Mouse (Mus musculus) gonadal fat pad, adult 2 months (tissue): ENCODE results near the gene Ahcyl2. TPM values are rescaled to one million over a fixed set of nuclear protein-coding genes. Genes with fewer than 3 reads are reported as not detected.
"Not testable (repeated sequence)": the region's sequence is repeated elsewhere in the genome, so short reads cannot be mapped to it uniquely, and the experiment has no call there.

Experiments
- DNase-seq: peaks from one replicate; pipeline ENCODE4 v3.0.0-alpha.2; 2012; ENCODE audit warnings: low read depth
- polyA plus RNA-seq: library from polyadenylated mRNA; depleted of rRNA; stranded (reverse); fragments of >200 nt; gene quantifications from 2 replicates; pipeline ENCODE4 v1.2.3, GENCODE M21; 2012; rRNA removed

The Ahcyl2 gene
- polyA plus RNA-seq = 38.1 and 40.6 TPM in 2 replicates

DNA sequence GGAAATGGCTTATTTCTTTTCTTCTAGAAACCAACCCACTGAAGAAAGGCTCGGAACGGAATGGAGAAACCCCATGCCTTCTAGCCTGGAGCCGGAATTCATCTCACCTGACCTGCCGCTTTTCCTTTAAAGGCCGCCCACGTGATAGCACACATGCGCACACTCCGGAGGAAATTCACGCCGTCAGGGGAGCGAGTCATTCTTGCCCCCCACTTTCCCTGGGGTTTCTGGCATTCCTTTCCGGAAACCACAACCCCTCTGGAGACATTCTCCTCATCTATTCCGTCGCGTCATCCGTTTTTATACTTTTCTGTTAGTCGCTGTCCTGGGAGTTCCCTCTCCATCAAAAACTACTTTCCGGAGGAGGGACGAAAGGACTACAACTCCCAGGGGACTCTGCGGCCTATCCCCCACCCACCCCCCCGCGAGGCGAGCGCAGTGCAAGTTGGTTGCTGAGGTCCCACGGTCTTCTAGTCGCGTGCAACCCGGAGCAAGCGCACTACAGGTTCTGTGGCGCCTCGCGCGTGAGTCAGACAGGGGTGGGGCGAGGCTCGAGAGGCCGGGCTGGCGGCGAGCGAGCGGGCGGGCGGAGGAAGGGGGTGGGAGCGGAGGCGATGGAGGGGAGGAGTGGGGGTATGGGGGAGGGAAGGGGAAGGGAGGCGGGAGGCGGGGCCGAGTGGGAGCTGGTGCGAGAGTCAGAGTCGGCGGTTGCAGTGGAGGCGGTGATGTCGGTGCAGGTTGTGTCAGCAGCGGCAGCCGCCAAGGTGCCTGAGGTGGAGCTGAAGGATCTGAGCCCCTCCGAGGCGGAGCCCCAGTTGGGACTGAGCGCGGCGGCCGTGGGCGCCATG is at the start of gene Ahcyl2:
Gene Ahcyl2 (plus strand): TSS at position 199 of the 848 bp plus-strand sequence.
- peak; percentile 70 for DNase-seq

GRCm38 (mm10) chr6:29718894-29719329 is 48.9 kb upstream of the Ahcyl2 start:
- no peak for DNase-seq

DNA sequence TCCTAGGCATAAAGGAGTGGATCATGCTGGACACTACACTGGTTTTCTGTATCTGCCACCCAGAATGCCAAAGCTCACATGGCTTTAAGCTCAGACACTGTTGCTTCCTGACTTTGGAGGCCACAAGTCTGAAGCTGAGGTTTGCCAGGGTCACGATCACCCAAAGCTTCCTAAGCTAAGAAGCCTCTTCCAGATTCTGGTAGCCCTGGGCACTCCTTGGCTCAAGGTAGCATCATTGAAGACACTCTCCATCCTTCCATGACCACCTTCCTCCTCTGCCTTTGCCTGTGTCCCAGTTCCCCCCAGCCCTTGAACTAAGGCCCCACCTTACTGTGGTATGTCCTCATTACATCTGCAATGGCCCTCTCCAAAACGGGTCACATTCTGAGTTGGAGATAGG is 45.9 kb upstream of the Ahcyl2 start:
- DNase-seq = no peak

DNA sequence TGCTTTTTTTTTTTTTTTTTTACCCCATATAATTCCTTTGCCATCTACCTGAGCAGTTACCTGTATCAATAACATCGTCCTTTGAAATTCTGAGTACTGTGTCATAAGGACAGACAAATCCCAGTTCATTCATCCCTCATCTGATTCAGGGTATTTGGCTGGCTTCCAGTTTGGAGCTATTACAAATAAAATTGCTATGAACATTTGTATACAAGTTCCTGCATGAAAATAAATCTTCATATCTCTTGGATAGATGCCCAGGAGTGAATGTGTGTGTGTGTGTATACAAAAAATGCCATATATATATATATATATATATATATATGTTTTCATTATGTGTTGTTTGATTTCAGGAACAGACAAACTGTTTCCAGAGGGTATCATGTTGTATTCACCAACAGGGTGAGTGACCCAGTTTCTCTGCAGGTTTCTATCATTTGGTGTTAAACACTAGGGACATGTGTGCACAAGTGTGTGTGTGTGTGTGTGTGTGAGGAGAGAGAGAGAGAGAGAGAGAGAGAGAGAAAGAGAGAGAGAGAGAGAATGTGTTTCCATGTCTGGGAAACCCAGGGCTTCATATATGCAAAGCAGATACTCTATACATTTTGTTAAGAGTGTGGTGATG is 41.1 kb upstream of the Ahcyl2 start:
- no peak for DNase-seq

DNA sequence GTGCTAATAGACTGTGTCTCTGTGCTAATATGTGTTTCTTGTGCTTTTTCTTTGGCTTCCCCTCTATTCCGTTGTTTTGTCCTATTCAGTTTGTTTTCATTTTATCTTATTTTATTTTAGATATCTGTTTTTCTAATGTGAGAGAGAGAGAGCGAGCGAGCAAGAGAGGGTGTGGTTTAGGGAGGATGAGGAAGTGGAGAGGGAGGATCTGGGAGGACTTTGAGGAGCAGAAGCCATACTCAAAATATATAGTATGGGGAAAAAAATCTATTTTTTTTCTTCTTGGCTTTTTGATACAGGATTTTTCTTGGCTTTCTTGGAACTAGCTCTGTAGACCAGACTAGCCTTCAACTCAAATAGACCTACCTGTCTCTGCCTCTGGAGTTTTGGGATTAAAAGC is 39.8 kb upstream of the Ahcyl2 start:
- DNase-seq = no peak

DNA sequence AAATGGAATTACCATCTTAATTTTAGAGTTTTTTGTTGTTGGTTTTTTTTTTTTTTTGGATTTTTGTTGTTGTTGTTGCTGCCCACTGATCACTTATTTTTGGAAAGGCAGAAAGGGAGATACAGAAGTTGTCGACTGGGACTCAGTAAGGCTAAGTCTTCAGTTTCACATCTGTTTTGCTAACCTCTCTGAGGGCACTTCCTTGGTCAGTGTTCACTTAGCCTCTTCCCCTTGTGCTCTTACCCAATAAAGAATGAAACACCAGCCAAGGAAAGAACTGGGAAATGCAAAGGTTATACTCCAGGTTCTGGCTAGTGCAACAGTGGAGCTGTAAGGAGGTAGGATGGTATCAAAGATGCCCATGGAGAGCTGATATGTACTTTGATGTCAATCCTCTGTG is 38.3 kb upstream of the Ahcyl2 start:
- no peak for DNase-seq

- DNase-seq = no peak
These were observed 32.5 kb upstream of the Ahcyl2 start, which contains the start of gene Smo for GRCm38 (mm10) chr6:29735336-29735688. TSS of gene Smo (plus strand) at chr6:29735503.

DNA sequence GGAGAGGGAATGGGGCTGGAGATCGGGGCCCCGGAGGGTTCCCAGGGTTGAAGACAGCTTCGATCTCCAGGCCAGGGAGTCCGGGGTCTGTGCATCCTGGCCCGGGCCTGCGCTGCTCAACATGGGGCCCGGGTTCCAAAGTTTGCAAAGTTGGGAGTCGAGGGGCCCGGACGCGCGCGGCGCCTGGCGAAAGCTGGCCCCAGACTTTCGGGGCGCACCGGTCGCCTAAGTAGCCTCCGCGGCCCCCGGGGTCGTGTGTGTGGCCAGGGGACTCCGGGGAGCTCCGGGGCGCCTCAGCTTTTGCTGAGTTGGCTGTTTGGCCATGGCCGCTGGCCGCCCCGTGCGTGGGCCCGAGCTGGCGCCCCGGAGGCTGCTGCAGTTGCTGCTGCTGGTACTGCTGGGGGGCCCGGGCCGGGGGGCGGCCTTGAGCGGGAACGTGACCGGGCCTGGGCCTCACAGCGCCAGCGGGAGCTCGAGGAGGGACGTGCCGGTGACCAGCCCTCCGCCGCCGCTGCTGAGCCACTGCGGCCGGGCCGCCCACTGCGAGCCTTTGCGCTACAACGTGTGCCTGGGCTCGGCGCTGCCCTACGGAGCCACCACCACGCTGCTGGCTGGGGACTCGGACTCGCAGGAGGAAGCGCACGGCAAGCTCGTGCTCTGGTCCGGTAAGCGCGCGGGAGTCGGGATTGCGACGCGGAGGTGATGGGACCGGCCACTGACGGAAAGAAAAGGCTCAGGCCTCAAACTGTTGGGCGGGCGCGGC is 31.9 kb upstream of the Ahcyl2 start:
- no peak for DNase-seq

- DNase-seq = no peak
These were observed 31.0 kb upstream of the Ahcyl2 start for GRCm38 (mm10) chr6:29736610-29737458.

DNA sequence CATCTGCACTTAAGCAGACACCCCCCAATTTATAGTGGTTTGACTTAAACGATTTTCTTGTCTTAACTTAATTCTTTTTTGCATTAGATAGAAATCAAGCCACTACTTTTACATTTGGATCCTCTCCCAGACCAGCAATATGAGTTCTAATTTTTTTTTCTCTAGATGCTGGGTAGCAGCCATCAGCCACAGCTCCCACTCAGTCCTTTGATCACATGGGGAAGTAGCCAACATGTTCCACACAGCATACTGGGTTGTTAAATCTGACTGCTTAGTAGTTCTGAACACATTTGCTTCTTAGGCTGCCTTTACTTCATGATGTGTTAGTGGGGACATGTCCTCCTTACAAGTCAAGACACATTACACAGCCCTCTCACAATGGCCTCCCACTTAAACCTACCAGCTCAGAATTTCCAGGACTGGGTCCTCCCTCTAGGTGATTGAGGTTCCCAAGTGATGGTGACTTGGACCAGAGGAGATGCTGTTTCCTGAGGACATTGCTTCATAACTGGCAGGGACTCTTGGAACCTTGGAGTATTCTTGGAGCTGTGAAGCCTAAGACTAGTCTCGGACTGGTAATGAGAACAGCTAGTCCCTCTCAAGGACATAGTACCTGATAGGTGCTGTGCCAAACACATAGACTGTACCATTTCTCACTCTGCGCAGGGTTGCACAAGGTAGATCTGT is 16.2 kb upstream of the Ahcyl2 start:
- peak; percentile 96 for DNase-seq

DNA sequence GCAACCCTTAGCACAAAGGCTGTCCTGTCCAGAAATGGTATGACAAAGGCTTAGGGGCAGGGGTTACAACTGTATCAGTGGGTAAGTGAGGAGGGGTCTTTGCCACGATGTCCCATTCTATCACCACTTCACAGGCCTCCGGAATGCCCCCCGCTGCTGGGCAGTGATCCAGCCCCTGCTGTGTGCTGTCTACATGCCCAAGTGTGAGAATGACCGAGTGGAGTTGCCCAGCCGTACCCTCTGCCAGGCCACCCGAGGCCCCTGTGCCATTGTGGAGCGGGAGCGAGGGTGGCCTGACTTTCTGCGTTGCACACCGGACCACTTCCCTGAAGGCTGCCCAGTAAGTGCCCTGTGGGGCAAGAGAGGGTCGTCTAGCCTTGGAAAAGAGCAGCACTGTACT is 14.5 kb upstream of the Ahcyl2 start:
- no peak for DNase-seq

- DNase-seq = no peak
These were observed 11.8 kb upstream of the Ahcyl2 start for GRCm38 (mm10) chr6:29756001-29756400.

DNA sequence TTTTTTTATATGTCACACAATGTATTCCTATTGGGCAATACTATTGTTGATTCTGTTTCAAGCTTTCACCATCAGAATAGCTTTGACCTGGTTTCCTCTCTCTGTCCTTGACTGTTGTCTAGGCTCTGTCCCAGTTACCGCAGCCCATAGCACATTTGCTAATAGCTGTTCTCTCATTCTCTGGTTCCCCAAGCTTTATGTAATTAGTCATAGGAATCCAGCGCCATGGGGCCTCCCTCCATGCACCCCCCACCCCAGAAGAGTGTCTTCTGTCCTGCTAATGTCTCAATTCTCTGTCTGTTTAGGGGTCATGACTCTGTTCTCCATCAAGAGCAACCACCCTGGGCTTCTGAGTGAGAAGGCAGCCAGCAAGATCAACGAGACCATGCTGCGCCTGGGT is 11.3 kb upstream of the Ahcyl2 start:
- no peak for DNase-seq

DNA sequence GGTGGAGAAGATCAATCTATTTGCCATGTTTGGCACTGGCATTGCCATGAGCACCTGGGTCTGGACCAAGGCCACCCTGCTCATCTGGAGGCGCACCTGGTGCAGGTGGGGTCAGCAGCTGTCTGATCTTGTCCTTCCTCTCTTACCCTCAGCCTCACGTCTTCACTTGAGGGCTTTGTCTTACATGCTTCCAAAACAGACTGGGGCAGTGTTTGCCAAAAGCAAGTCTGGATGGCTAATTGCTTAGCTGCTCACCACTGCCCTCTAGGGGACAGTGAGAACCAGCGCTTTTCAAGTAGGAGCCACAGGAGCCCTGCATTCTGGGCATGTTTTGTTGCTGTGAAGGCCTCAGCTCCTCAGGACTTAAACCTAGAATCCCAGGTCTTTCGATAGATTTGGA is 9.4 kb upstream of the Ahcyl2 start:
- DNase-seq = no peak

DNA sequence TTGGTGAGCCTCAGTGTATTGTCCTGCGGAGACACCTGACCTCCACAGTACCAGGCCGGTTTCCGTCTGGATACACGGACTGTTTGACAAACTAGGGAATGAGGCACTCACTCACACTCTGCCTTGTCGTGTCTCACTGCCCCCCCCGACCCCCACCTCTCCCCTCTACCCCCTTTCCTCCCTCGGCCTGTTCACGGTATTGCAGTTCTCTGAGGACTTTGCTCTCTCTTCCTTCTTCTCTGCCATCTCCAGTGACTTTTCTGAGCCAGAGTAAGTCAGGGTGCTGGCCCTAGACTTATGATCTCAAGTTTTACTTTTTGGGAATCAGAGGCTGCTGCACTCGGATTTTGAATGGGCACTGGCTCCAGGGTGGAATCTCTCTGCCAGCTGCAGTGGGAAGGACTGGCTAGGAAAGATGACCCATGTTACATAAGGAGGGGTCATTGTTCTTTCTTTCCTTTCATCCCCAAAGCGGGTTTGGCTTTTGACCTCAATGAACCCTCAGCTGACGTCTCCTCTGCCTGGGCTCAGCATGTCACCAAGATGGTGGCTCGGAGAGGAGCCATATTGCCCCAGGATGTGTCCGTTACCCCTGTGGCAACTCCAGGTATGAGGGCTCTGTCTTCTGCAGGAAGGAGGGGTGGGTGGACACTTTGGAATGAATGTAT is 8.7 kb upstream of the Ahcyl2 start:
- no peak for DNase-seq

DNA sequence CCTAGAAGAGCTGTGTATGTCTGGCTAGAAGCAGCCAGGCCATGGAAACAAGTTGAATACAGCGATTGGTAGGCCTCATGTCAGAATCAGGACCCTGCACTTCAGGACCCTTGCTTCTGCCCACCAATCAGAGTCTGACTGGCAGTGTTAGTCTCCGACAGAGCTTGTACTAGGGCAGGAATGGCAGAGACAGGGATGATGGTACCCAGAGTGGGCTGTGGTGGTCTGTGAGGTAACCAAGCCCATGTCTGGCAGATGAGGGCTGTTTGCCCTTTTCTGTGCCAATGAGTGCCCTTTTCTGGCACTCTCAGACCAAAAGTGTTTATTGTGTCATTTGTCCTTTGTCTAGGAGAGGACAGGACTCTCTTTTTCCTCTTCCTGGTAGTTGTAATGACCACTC is 7.4 kb upstream of the Ahcyl2 start:
- not testable (repeated sequence) for DNase-seq

DNA sequence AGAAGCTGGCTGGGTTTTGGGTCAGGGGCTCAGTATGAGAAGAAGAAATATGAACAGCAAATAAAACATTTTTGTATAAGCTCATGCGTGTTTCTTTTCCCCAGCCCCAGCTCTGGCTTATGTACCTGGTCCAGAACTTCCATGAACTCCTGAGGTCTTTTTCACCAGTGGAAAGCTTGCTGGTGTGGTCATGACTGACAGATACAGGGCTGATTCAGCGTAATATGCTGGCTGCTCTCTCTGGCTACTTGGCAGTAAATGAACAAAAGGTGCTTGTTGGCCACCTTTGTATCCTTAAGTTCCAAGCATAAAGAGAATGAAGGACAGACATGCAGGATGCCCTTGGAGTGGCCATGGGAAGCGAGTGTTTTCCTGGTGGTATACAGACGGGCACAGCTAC is 6.5 kb upstream of the Ahcyl2 start:
- no peak for DNase-seq

DNA sequence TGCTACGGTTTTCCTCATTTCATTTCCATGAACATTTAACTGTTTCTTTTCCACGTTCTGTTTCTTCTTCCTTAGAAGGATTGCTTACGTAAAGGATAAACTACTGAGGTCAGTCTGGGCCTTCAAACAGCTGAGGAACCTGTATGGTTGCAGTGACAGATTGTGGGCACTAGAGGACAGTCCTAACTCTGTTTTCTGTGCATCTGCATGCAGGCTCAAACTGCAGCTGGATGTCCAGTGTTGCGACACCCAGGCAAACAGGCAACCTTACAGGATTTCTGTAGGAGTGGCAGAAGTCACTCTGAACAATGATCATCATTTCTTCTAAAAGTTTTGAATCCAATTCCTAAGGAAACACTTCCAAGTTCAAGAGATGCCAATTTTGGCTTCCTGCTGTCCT is 5.3 kb upstream of the Ahcyl2 start:
- DNase-seq = no peak

DNA sequence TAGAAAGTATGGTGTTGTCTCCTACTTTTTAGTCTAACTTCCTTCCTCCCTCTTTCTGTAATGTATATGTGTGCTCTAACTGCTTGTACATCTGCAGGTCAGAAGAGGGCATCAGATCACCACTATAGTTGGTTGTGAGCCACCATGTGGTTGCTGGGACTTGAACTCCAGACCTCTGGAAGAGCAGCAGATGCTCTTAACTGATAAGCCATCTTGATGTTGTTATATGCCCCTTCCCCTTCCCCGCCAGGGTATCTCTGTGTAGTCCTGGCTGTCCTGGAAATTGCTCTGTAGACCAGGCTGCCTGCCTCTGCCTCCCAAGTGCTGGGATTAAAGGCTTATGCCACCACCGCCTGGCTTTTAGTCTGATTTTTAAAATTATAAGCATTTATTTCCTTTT is 937 bp upstream of the Ahcyl2 start:
- DNase-seq = no peak

DNA sequence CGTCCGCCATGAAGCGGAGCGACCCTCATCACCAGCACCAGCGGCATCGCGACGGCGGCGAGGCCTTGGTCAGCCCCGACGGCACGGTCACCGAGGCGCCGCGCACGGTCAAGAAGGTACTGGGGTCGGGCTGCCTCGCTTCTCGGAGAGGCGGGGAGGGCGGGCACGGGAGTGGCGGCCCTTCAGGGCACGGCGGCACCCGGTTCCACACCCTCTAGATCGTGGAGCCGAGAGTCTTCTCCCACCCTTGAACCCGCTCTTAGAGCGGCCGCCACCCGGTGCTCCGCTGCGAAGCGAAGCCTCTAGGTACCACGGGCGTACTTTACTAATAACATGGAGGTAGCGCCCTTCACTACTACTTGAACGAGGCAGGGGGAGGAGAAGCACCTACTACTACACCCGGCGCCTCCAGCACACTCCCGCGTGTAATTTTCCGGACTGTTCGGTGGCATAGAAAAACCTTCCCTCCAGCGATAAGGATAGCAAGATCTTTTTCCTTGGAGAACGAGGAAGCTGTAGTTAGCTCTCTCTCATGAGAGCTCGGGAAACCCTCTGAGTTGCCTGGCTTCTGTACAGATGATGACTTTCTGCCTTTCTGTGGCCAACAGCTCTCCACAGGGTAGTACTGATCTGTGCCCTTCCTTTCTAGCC is 1.1 kb downstream of the Ahcyl2 start:
- no peak for DNase-seq
